Comparison of ENCODE assay signal across 27 mouse cellular contexts in genomic region chr11:102023406-102023805, GRCm38 (mm10). TPM values are rescaled to one million over a fixed set of nuclear protein-coding genes. Genes with fewer than 3 reads are reported as not detected.
A peak's percentile ranks its signal among the peaks of the same experiment; 100 is the strongest.
DNase-seq lines count a peak whose midpoint lies in the region; ATAC-seq and TF ChIP-seq lines count a peak whose summit lies in the region.
"Had no signal": no experiment of that assay in that cellular context is flagged by ENCODE, and none has a peak within 500 bp of the region (broad histone marks: within the 10 kb centered on the region; RNA-seq: fewer than 3 reads in every experiment).

No protein-coding gene starts in this region.

- 85% methylated on average over 13 of the region's 13 CpGs for WGBS in forebrain, embryonic 13.5 days
- 82% methylated on average over 13 of the region's 13 CpGs for WGBS in forebrain, embryonic 14.5 days

- no peak overlapping the region for H3K4me3 ChIP-seq in forebrain, embryonic 13.5 days
- no peak overlapping the region for H3K4me3 ChIP-seq in forebrain, embryonic 14.5 days (ENCODE audit: low read depth, low read length)
- peak overlapping the region; percentile 13; the same call in 1 of the 2 replicates for H3K4me3 ChIP-seq in left cerebral cortex, adult 2 months
- H3K4me3 ChIP-seq: erythroblast, embryonic 14.5 days; hindbrain, embryonic 15.5 days; kidney, embryonic 15.5 days; limb, embryonic 12.5 days; liver, embryonic 13.5 days; lung, embryonic 15.5 days had no signal

- H3K4me1 ChIP-seq in forebrain, embryonic 13.5 days = peaks cover 50% of the 10 kb centered on the region
- H3K4me1 ChIP-seq in forebrain, embryonic 14.5 days (ENCODE audit: control insufficient read depth, insufficient read depth, low read length) = peaks cover 28% of the 10 kb centered on the region

- no peak overlapping the region for H3K4me2 ChIP-seq in forebrain, embryonic 13.5 days
- no peak overlapping the region for H3K4me2 ChIP-seq in forebrain, embryonic 14.5 days (ENCODE audit: low read length)
- H3K4me2 ChIP-seq: hindbrain, embryonic 15.5 days; kidney, embryonic 15.5 days; limb, embryonic 12.5 days; liver, embryonic 13.5 days; lung, embryonic 15.5 days had no signal

- H3K9ac ChIP-seq in forebrain, embryonic 13.5 days = peak overlapping the region; percentile 34; the same call in 1 of the 2 replicates
- H3K9ac ChIP-seq in forebrain, embryonic 14.5 days (ENCODE audit: low read length) = no peak overlapping the region
- H3K9ac ChIP-seq: hindbrain, embryonic 15.5 days; kidney, embryonic 15.5 days; limb, embryonic 12.5 days; liver, embryonic 13.5 days; lung, embryonic 15.5 days had no signal

- no peak for ATAC-seq in forebrain, embryonic 13.5 days
- no peak for ATAC-seq in forebrain, embryonic 14.5 days
- ATAC-seq: activated CD4-positive, CD25-positive, alpha-beta regulatory T cell, adult 4 months; forebrain, embryonic 16.5 days; intestine, embryonic 16.5 days; Patski had no signal

- H3K27me3 ChIP-seq in forebrain, embryonic 13.5 days = no peaks in the 10 kb centered on the region
- no peaks in the 10 kb centered on the region for H3K27me3 ChIP-seq in forebrain, embryonic 14.5 days (replicated peaks; ENCODE audit: control insufficient read depth, insufficient read depth, low read length)
- H3K27me3 ChIP-seq: hindbrain, embryonic 15.5 days; limb, embryonic 12.5 days; Patski had no signal

- peaks cover 38% of the 10 kb centered on the region for H3K36me3 ChIP-seq in forebrain, embryonic 13.5 days (ENCODE audit: poor library complexity, severe bottlenecking)
- peaks cover 7% of the 10 kb centered on the region; the same call in 1 of the 2 replicates for H3K36me3 ChIP-seq in forebrain, embryonic 14.5 days (ENCODE audit: control insufficient read depth, insufficient read depth, low read length)
- H3K36me3 ChIP-seq: liver, embryonic 13.5 days; lung, embryonic 15.5 days had no signal

- peak overlapping the region; percentile 19; the same call in 1 of the 2 replicates for H3K27ac ChIP-seq in forebrain, embryonic 13.5 days
- H3K27ac ChIP-seq in forebrain, embryonic 14.5 days (ENCODE audit: low read depth, low read length) = no peak overlapping the region
- peak overlapping the region; percentile 73; the same call in 1 of the 2 replicates for H3K27ac ChIP-seq in left cerebral cortex, adult 2 months
- H3K27ac ChIP-seq: hindbrain, embryonic 15.5 days; kidney, embryonic 15.5 days; limb, embryonic 12.5 days; liver, embryonic 13.5 days; lung, embryonic 15.5 days had no signal

- no peak for TF ChIP-seq CTCF in left cerebral cortex, adult 2 months (IDR thresholded peaks at IDR 0.05)

- no peaks in the 10 kb centered on the region for H3K9me3 ChIP-seq in forebrain, embryonic 13.5 days (replicated peaks)
- H3K9me3 ChIP-seq in forebrain, embryonic 14.5 days (replicated peaks; ENCODE audit: control insufficient read depth, low read length) = no peaks in the 10 kb centered on the region
- H3K9me3 ChIP-seq: hindbrain, embryonic 15.5 days; kidney, embryonic 15.5 days; limb, embryonic 12.5 days; liver, embryonic 13.5 days; lung, embryonic 15.5 days had no signal

- intact Hi-C loops in left cerebral cortex, adult 2 months (cut with DNase I) = no loop called here
- intact Hi-C loops in left cerebral cortex, postnatal 4 days (cut with DNase I) = no loop called here

- DNase-seq in forebrain, embryonic 14.5 days (ENCODE audit: low spot score) = no peak
- peak; percentile 58 to 70 for DNase-seq in left cerebral cortex, adult 2 months (ENCODE audit: extremely low spot score in 1 of 2, low spot score in 2 of 2)
- no peak for DNase-seq in left cerebral cortex, postnatal 4 days
- DNase-seq in right cerebral cortex, adult 2 months (ENCODE audit: low spot score in 2 of 2) = peak; percentile 60 to 64
- DNase-seq in right cerebral cortex, postnatal 10 days (ENCODE audit: low spot score in 2 of 2) = no peak
- no peak for DNase-seq in spleen, postnatal 10 days (ENCODE audit: low spot score in 2 of 2)
- DNase-seq: adrenal gland, postnatal 14 days; B cell, adult 2 months; gastrocnemius, postnatal 14 days; liver, embryonic 13.5 days; thymus, adult 18-20 months had no signal

RNA-seq across cellular contexts. Expression of gene Mpp3, which starts 4.9 kb away (rescaled TPM):
- polyA plus RNA-seq in forebrain, embryonic 13.5 days (2015; fragmentation: Nextera tagmentation; extraction: Ambion mirVana) = 40.8 and 41.0 TPM in 2 replicates
- polyA plus RNA-seq in forebrain, embryonic 14.5 days (2014; fragmentation: Nextera tagmentation; extraction: Ambion mirVana) = 34.2 and 39.6 TPM in 2 replicates
- 10 to 100 TPM; 94.6 to 98.8 TPM for total RNA-seq in left cerebral cortex, adult 2 months (2021)
- 10 to 100 TPM; 53.1 to 56.3 TPM for total RNA-seq in left cerebral cortex, postnatal 4 days (2021)
- total RNA-seq: common myeloid progenitor, adult 5-6 weeks had no signal
- polyA plus RNA-seq: erythroblast, embryonic 14.5 days had no signal

RNA-seq across cellular contexts. Expression of gene Cd300lg, which starts 17.9 kb away (rescaled TPM):
- polyA plus RNA-seq in forebrain, embryonic 13.5 days (2015; fragmentation: Nextera tagmentation; extraction: Ambion mirVana) = 0.27 and 0.31 TPM in 2 replicates
- 0.23 TPM in 1 of 2 replicates, not detected in the other for polyA plus RNA-seq in forebrain, embryonic 14.5 days (2014; fragmentation: Nextera tagmentation; extraction: Ambion mirVana)
- total RNA-seq in left cerebral cortex, adult 2 months (2021) = not detected
- total RNA-seq in left cerebral cortex, postnatal 4 days (2021) = not detected
- polyA plus RNA-seq: erythroblast, embryonic 14.5 days; Patski had no signal

RNA-seq across cellular contexts. Expression of gene Dusp3, which starts 36.6 kb away (rescaled TPM):
- 8.5 and 8.7 TPM in 2 replicates for polyA plus RNA-seq in forebrain, embryonic 13.5 days (2015; fragmentation: Nextera tagmentation; extraction: Ambion mirVana)
- 10.4 and 12.2 TPM in 2 replicates for polyA plus RNA-seq in forebrain, embryonic 14.5 days (2014; fragmentation: Nextera tagmentation; extraction: Ambion mirVana)
- total RNA-seq in left cerebral cortex, adult 2 months (2021) = 100 to 1,000 TPM; 206 to 220 TPM
- total RNA-seq in left cerebral cortex, postnatal 4 days (2021) = 10 to 100 TPM; 53.2 to 56.5 TPM

RNA-seq across cellular contexts. Expression of gene Cfap97d1, which starts 39.3 kb away (rescaled TPM):
- not detected in 2 replicates for polyA plus RNA-seq in forebrain, embryonic 13.5 days (2015; fragmentation: Nextera tagmentation; extraction: Ambion mirVana)
- polyA plus RNA-seq in forebrain, embryonic 14.5 days (2014; fragmentation: Nextera tagmentation; extraction: Ambion mirVana) = not detected in 2 replicates
- total RNA-seq in left cerebral cortex, adult 2 months (2021) = not detected
- not detected for total RNA-seq in left cerebral cortex, postnatal 4 days (2021)
- total RNA-seq: adrenal gland, postnatal 14 days; common myeloid progenitor, adult 5-6 weeks; gastrocnemius, postnatal 14 days; heart, adult 8-10 months had no signal
- polyA plus RNA-seq: activated CD4-positive, CD25-positive, alpha-beta regulatory T cell, adult 4 months; embryonic facial prominence, embryonic 11.5 days; erythroblast, embryonic 14.5 days; forebrain, embryonic 16.5 days; heart, postnatal 0 days; hindbrain, embryonic 15.5 days; intestine, embryonic 16.5 days; kidney, embryonic 15.5 days; limb, embryonic 12.5 days; liver, embryonic 13.5 days; lung, embryonic 15.5 days; Patski; small intestine, adult 2 months; stomach, embryonic 14.5 days had no signal

RNA-seq across cellular contexts. Expression of gene Sost, which starts 56.6 kb away (rescaled TPM):
- 0.14 TPM in 1 of 2 replicates, not detected in the other for polyA plus RNA-seq in forebrain, embryonic 13.5 days (2015; fragmentation: Nextera tagmentation; extraction: Ambion mirVana)
- polyA plus RNA-seq in forebrain, embryonic 14.5 days (2014; fragmentation: Nextera tagmentation; extraction: Ambion mirVana) = not detected in 2 replicates
- total RNA-seq in left cerebral cortex, adult 2 months (2021) = not detected
- not detected for total RNA-seq in left cerebral cortex, postnatal 4 days (2021)
- total RNA-seq: adrenal gland, postnatal 14 days; common myeloid progenitor, adult 5-6 weeks; gastrocnemius, postnatal 14 days had no signal
- polyA plus RNA-seq: activated CD4-positive, CD25-positive, alpha-beta regulatory T cell, adult 4 months; embryonic facial prominence, embryonic 11.5 days; erythroblast, embryonic 14.5 days; forebrain, embryonic 16.5 days; Patski; small intestine, adult 2 months; stomach, embryonic 14.5 days had no signal

Comparison
In these comparisons a context has a peak if more than half of its experiments do, and no peak if none do; other contexts are left out.
1. DNase-seq: peak in left cerebral cortex, adult 2 months (2 of 2) and right cerebral cortex, adult 2 months (2 of 2); none in forebrain, embryonic 14.5 days (single experiment), left cerebral cortex, postnatal 4 days (single experiment), right cerebral cortex, postnatal 10 days (0 of 2) and spleen, postnatal 10 days (0 of 2).